Mouse (Mus musculus): ENCODE results near the gene Gabrg3. TPM values are rescaled to one million over a fixed set of nuclear protein-coding genes. Genes with fewer than 3 reads are reported as not detected.

Gabrg3 gene
- total RNA-seq, 4 experiments from 2014 or later, result 2.6 to 11.3 (median 6.9) TPM

Other genes with a start within 250 kb of the Gabrg3 start
- gene Gabrb3, start 32.5 kb upstream of the Gabrg3 start, total RNA-seq (2022), result 10 to 100 TPM; 10.9 to 19.9 (median 14.1) TPM
- gene Gabra5, start 122.9 kb upstream of the Gabrg3 start, total RNA-seq (2022), result under 1 TPM; 0.35 to 0.65 (median 0.47) TPM

Data from adrenal gland, adult 8-10 months (tissue).